In the genomic region with DNA sequence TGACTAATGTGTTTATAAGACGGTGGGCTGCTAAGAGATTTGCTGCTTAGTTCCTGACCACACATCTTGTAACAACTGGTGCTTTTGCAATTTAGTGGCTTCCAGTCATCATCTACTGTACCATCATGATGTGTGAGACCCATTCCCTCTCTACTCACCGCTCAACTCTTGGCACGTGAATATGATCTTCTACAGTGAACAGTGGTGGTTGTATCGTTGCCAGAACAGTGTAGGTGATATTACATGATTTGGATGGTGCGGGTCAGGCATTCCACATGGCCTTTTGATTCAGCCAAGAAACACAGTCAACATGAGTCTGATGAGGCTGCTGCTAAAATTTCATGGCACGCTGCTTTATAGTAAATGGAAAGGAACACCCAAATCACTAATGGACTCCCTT, we compare ENCODE assay signal across 20 mouse cellular contexts.
"Had no signal": no experiment of that assay in that cellular context is flagged by ENCODE, and none has a peak within 500 bp of the region (broad histone marks: within the 10 kb centered on the region; RNA-seq: fewer than 3 reads in every experiment).

No protein-coding gene starts in this region.

- H3K9ac ChIP-seq: limb, embryonic 13.5 days; liver, embryonic 12.5 days; liver, embryonic 15.5 days; lung, embryonic 15.5 days; midbrain, embryonic 13.5 days; neural tube, embryonic 13.5 days had no signal

- H3K4me1 ChIP-seq: liver, embryonic 12.5 days; liver, embryonic 15.5 days; megakaryocyte, embryonic 14.5 days; neural tube, embryonic 13.5 days had no signal

- DNase-seq: kidney, postnatal 10 days; kidney, postnatal 36 days; layer of hippocampus, postnatal 36 days; liver; lung, adult 18-20 months; lung, postnatal 10 days; lung, postnatal 36 days; thymus, adult 18-20 months; thymus, postnatal 36 days had no signal

- H3K27ac ChIP-seq: limb, embryonic 10.5 days; limb, embryonic 13.5 days; liver, embryonic 12.5 days; liver, embryonic 15.5 days; lung, embryonic 15.5 days; midbrain, embryonic 10.5 days; midbrain, embryonic 13.5 days; neural tube, embryonic 13.5 days had no signal

- H3K36me3 ChIP-seq: limb, embryonic 10.5 days; limb, embryonic 13.5 days; liver, embryonic 12.5 days; liver, embryonic 15.5 days; lung, embryonic 15.5 days; midbrain, embryonic 10.5 days; midbrain, embryonic 13.5 days; neural tube, embryonic 13.5 days had no signal

- H3K27me3 ChIP-seq: limb, embryonic 13.5 days; liver, embryonic 12.5 days; liver, embryonic 15.5 days; lung, embryonic 15.5 days; megakaryocyte, embryonic 14.5 days; midbrain, embryonic 13.5 days; neural tube, embryonic 13.5 days had no signal

- H3K4me2 ChIP-seq: limb, embryonic 13.5 days; liver, embryonic 12.5 days; liver, embryonic 15.5 days; lung, embryonic 15.5 days; midbrain, embryonic 13.5 days; neural tube, embryonic 13.5 days had no signal

- ATAC-seq: liver, embryonic 12.5 days; midbrain, embryonic 13.5 days; midbrain, embryonic 16.5 days had no signal

- H3K9me3 ChIP-seq: limb, embryonic 10.5 days; limb, embryonic 13.5 days; liver, embryonic 12.5 days; liver, embryonic 15.5 days; lung, embryonic 15.5 days; megakaryocyte, embryonic 14.5 days; midbrain, embryonic 10.5 days; midbrain, embryonic 13.5 days; neural tube, embryonic 13.5 days had no signal

- H3K4me3 ChIP-seq: limb, embryonic 10.5 days; limb, embryonic 13.5 days; liver, embryonic 12.5 days; liver, embryonic 15.5 days; lung, embryonic 15.5 days; megakaryocyte, embryonic 14.5 days; midbrain, embryonic 10.5 days; midbrain, embryonic 13.5 days; myocyte; neural tube, embryonic 13.5 days had no signal
